Mouse (Mus musculus): Measurements from ENCODE around the gene Glul.

GRCm38 (mm10) chr1:153893746-153894145 lies 6.0 kb upstream of the Glul start:
- TF ChIP-seq POLR2A (IDR thresholded peaks at IDR 0.05; ENCODE audit: insufficient read depth, low read depth, low read length) (no peak), CTCF (IDR thresholded peaks at IDR 0.05; ENCODE audit: insufficient read depth, low read depth, low read length) (no peak)

Data from olfactory bulb, adult 2 months (tissue).